Mouse (Mus musculus): ENCODE results near the gene Mrps16. TPM values are rescaled to one million over a fixed set of nuclear protein-coding genes. Genes with fewer than 3 reads are reported as not detected.

The Mrps16 gene
- polyA plus RNA-seq, 1 experiment from 2014 or later, result 87.0 TPM

GRCm38 (mm10) chr14:20368271-20368670 lies 25.2 kb downstream of the Mrps16 start:
- Histone ChIP-seq H3K4me2 (no peak overlapping the region), H3K4me1 (replicated peaks) (no peaks in the 10 kb centered on the region), H3K4me3 (no peak overlapping the region), H3K36me3 (peaks cover 69% of the 10 kb centered on the region), H3K27me3 (replicated peaks) (no peaks in the 10 kb centered on the region), H3K27ac (ENCODE audit: poor library complexity, severe bottlenecking) (no peak overlapping the region), H3K9me3 (replicated peaks) (no peaks in the 10 kb centered on the region), H3K9ac (no peak overlapping the region)
- WGBS, result 93% methylated on average over 3 of the region's 3 CpGs
- no peak for ATAC-seq (ENCODE audit: insufficient number of reproducible peaks, low FRiP score)

- H3K4me3 ChIP-seq, result no peak overlapping the region
- WGBS, result 89% methylated on average over 4 of the region's 4 CpGs
- H3K36me3 ChIP-seq, result peaks cover 69% of the 10 kb centered on the region
These were observed 30.2 kb downstream of the Mrps16 start for GRCm38 (mm10) chr14:20363230-20363629.

DNA sequence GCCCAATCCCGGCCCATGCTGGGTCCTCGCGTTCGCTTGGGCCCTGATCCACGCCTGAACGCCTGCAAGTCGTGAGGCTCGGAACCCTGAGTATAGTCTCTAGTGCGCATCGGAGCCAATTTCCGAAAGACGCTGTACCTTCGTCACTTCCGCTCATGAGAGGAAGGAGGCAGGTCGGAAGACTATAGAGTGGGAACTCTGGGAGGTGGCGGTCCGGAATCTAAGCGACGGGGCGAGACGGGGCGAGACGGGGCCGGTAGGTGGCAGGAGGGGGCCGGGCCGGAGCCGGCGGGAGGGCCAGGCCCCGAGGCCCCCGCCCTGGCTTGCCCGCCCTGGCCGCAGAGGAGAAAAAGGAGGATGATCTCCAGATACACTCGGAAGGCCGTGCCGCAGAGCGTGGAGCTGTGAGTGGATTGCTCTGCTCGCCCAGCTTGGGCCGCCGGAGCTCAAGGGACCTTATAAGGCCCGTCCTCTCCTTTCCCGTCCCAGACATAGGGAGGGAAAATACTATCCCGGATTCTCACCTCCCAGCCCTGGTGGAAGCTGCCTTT lies 45.4 kb downstream of the Mrps16 start, which contains the start of the genes Ecd and Fam149b:
Ecd (minus strand) TSS at position 131 of the 551 bp plus-strand sequence.
Fam149b (plus strand) TSS at position 172 of the 551 bp plus-strand sequence.
- Histone ChIP-seq H3K27ac (ENCODE audit: poor library complexity, severe bottlenecking) (peak within 1 kb of the TSS; percentile 94), H3K27me3 (replicated peaks) (no peaks in the 10 kb centered on the region), H3K36me3 (peaks cover 37% of the 10 kb centered on the region), H3K9ac (peak within 1 kb of the TSS; percentile 87), H3K9me3 (replicated peaks) (no peaks in the 10 kb centered on the region; the same call in 1 of the 2 replicates), H3K4me2 (peak within 1 kb of the TSS; percentile 91), H3K4me3 (peak within 1 kb of the TSS; percentile 66), H3K4me1 (replicated peaks) (peaks cover 13% of the 10 kb centered on the region)
- peak; percentile 98 for ATAC-seq (ENCODE audit: insufficient number of reproducible peaks, low FRiP score)
- under 1% methylated on average over 42 of the region's 42 CpGs for WGBS

More at GRCm38 (mm10) chr14:20363230-20363629, 30.2 kb downstream of the Mrps16 start:
- Histone ChIP-seq H3K9me3 (replicated peaks) (no peaks in the 10 kb centered on the region), H3K27ac (ENCODE audit: poor library complexity, severe bottlenecking) (no peak overlapping the region), H3K4me2 (no peak overlapping the region), H3K4me1 (replicated peaks) (no peaks in the 10 kb centered on the region), H3K27me3 (replicated peaks) (no peaks in the 10 kb centered on the region), H3K9ac (no peak overlapping the region)
- no peak for ATAC-seq (ENCODE audit: insufficient number of reproducible peaks, low FRiP score)

DNA sequence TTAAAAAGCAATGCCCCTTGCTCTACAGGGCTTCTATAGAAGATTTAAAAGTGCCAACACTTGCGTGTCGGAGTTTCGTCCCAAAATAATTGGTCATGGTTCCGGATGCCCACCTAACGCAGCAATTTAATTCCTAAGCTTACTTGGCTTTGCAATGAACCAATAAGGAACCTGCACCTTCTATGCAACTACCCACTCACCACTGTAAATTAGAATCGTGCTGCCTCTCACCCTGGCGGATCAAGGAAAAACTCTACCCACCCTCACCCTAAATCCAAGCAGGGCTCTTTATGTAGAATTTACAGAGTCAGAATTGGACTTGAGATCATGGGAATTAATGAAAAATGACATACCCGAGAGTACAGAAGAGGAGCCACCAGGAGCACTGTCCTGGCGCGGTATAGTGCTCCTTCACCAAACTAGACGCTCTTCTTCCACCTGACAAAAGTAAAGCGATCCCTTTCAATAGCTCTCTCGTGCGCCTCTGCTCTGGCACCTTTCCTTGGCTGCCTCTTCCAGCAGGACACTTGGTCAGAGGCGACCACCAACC lies 45.9 kb downstream of the Mrps16 start:
- peaks cover 13% of the 10 kb centered on the region for H3K4me1 ChIP-seq (replicated peaks)
- peak overlapping the region; percentile 87 for H3K9ac ChIP-seq
- 4% methylated on average over 15 of the region's 15 CpGs for WGBS
- H3K27me3 ChIP-seq (replicated peaks), result no peaks in the 10 kb centered on the region
- H3K4me2 ChIP-seq, result peak overlapping the region; percentile 91
- H3K27ac ChIP-seq (ENCODE audit: poor library complexity, severe bottlenecking), result peak overlapping the region; percentile 83
- H3K4me3 ChIP-seq, result peak overlapping the region; percentile 66
- peaks cover 35% of the 10 kb centered on the region for H3K36me3 ChIP-seq
- H3K9me3 ChIP-seq (replicated peaks), result no peaks in the 10 kb centered on the region
- ATAC-seq (ENCODE audit: insufficient number of reproducible peaks, low FRiP score), result peak; percentile 77

- WGBS, result 90% methylated on average over 9 of the region's 9 CpGs
- ATAC-seq (ENCODE audit: insufficient number of reproducible peaks, low FRiP score), result no peak
- no peaks in the 10 kb centered on the region for H3K9me3 ChIP-seq (replicated peaks)
These were observed 47.5 kb downstream of the Mrps16 start for GRCm38 (mm10) chr14:20345885-20346284.

DNA sequence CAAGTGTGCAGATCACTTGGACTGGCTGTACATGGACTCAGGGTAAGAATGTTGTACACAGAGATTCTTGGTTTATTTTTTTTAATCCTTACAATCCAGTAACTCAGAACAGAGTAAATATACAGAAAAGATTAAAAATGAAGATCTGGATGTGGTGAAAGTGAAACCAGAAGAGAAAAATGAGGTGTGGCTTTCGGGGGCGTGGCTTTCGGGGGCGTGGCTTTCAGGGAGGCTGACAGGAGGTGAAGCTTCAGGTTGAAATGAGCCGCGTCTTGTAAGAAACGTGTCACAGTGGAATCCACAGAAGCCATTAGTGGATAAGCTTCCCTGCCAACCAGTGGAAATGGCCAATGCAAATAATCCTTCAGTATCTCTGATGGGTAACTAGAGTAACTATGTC lies 52.6 kb downstream of the Mrps16 start:
- H3K9me3 ChIP-seq (replicated peaks), result 0 out of 2 replicates have a peak, but pooled peaks cover 3% of the 10 kb centered on the region
- 74% methylated on average over 7 of the region's 7 CpGs for WGBS
- no peak overlapping the region for H3K9ac ChIP-seq
- H3K36me3 ChIP-seq, result peaks cover 61% of the 10 kb centered on the region
- H3K4me1 ChIP-seq (replicated peaks), result no peaks in the 10 kb centered on the region
- no peak overlapping the region for H3K4me2 ChIP-seq
- no peak for ATAC-seq (ENCODE audit: insufficient number of reproducible peaks, low FRiP score)
- no peaks in the 10 kb centered on the region for H3K27me3 ChIP-seq (replicated peaks)
- H3K27ac ChIP-seq (ENCODE audit: poor library complexity, severe bottlenecking), result no peak overlapping the region
- H3K4me3 ChIP-seq, result no peak overlapping the region

More at GRCm38 (mm10) chr14:20345885-20346284, 47.5 kb downstream of the Mrps16 start:
- Histone ChIP-seq H3K4me3 (no peak overlapping the region), H3K9ac (no peak overlapping the region), H3K4me1 (replicated peaks) (peaks cover 13% of the 10 kb centered on the region), H3K36me3 (peaks cover 39% of the 10 kb centered on the region), H3K27me3 (replicated peaks) (no peaks in the 10 kb centered on the region), H3K4me2 (no peak overlapping the region), H3K27ac (ENCODE audit: poor library complexity, severe bottlenecking) (no peak overlapping the region)

DNA sequence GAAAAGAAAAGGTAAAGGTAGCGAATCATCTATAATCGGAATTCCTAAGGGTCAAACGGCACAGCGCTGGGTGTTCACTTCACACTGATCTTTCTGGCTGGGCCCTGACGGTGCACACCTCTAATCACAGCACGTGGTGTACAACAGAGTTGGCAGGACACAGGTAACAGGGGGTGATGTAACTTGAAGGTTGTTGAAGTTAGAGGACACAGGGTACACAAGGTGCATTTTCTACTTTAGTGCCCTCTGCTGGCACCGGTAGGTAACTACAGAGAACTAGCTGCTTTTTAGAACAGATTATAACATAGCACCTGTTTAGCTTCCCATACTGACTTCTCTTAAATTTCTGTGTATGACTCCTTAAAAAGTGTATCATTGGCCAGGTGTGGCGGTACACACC lies 53.3 kb downstream of the Mrps16 start:
- Histone ChIP-seq H3K9ac (no peak overlapping the region), H3K4me2 (no peak overlapping the region), H3K4me1 (replicated peaks) (no peaks in the 10 kb centered on the region), H3K36me3 (peaks cover 61% of the 10 kb centered on the region), H3K27ac (ENCODE audit: poor library complexity, severe bottlenecking) (no peak overlapping the region), H3K9me3 (replicated peaks) (0 out of 2 replicates have a peak, but pooled peaks cover 3% of the 10 kb centered on the region), H3K27me3 (replicated peaks) (no peaks in the 10 kb centered on the region), H3K4me3 (no peak overlapping the region)
- ATAC-seq (ENCODE audit: insufficient number of reproducible peaks, low FRiP score), result no peak
- WGBS, result 83% methylated on average over 8 of the region's 8 CpGs

GRCm38 (mm10) chr14:20339415-20339814 lies 54.0 kb downstream of the Mrps16 start:
- no peak for ATAC-seq (ENCODE audit: insufficient number of reproducible peaks, low FRiP score)
- Histone ChIP-seq H3K27me3 (replicated peaks) (no peaks in the 10 kb centered on the region), H3K27ac (ENCODE audit: poor library complexity, severe bottlenecking) (no peak overlapping the region), H3K9ac (no peak overlapping the region), H3K9me3 (replicated peaks) (0 out of 2 replicates have a peak, but pooled peaks cover 3% of the 10 kb centered on the region), H3K4me2 (no peak overlapping the region), H3K4me1 (replicated peaks) (no peaks in the 10 kb centered on the region), H3K36me3 (peaks cover 61% of the 10 kb centered on the region), H3K4me3 (no peak overlapping the region)
- 97% methylated on average over 5 of the region's 5 CpGs for WGBS

Other genes with a start within 250 kb of the Mrps16 start
- 3.5 and 3.6 TPM in 2 replicates for gene Kcnk5, start 211.8 kb downstream of the Mrps16 start, polyA plus RNA-seq (2016; fragmentation: Nextera tagmentation; extraction: Ambion mirVana)
- gene Kcnk16, start 124.4 kb downstream of the Mrps16 start, polyA plus RNA-seq (2016; fragmentation: Nextera tagmentation; extraction: Ambion mirVana), result not detected in 2 replicates
- 10.9 and 16.4 TPM in 2 replicates for gene Nudt13, start 98.9 kb downstream of the Mrps16 start, polyA plus RNA-seq (2016; fragmentation: Nextera tagmentation; extraction: Ambion mirVana)
- gene Ecd, start 45.5 kb downstream of the Mrps16 start, polyA plus RNA-seq (2016; fragmentation: Nextera tagmentation; extraction: Ambion mirVana), result 37.4 and 37.5 TPM in 2 replicates
- 25.7 and 29.2 TPM in 2 replicates for gene Fam149b, start 45.5 kb downstream of the Mrps16 start, polyA plus RNA-seq (2016; fragmentation: Nextera tagmentation; extraction: Ambion mirVana)
- gene Dnajc9, start 4.7 kb downstream of the Mrps16 start, polyA plus RNA-seq (2016; fragmentation: Nextera tagmentation; extraction: Ambion mirVana), result 97.6 and 99.1 TPM in 2 replicates
- not detected in 2 replicates for gene Cfap70, start 58.6 kb upstream of the Mrps16 start, polyA plus RNA-seq (2016; fragmentation: Nextera tagmentation; extraction: Ambion mirVana)
- 38.6 and 38.8 TPM in 2 replicates for gene Anxa7, start 86.5 kb upstream of the Mrps16 start, polyA plus RNA-seq (2016; fragmentation: Nextera tagmentation; extraction: Ambion mirVana)
- 0.50 and 0.51 TPM in 2 replicates for gene Mss51, start 103.3 kb upstream of the Mrps16 start, polyA plus RNA-seq (2016; fragmentation: Nextera tagmentation; extraction: Ambion mirVana)
- 43.0 and 43.5 TPM in 2 replicates for gene Ppp3cb, start 152.9 kb upstream of the Mrps16 start, polyA plus RNA-seq (2016; fragmentation: Nextera tagmentation; extraction: Ambion mirVana)
- gene Usp54, start 247.4 kb upstream of the Mrps16 start, polyA plus RNA-seq (2016; fragmentation: Nextera tagmentation; extraction: Ambion mirVana), result 7.4 and 7.7 TPM in 2 replicates